Mouse (Mus musculus) MN1 (cell line): Measurements from ENCODE around the gene Itprid2.

Experiments used
- DNase-seq: peaks from one replicate; pipeline ENCODE4 v3.0.0-alpha.2; 2016; ENCODE audit warnings: low spot score

Gene Itprid2

DNA sequence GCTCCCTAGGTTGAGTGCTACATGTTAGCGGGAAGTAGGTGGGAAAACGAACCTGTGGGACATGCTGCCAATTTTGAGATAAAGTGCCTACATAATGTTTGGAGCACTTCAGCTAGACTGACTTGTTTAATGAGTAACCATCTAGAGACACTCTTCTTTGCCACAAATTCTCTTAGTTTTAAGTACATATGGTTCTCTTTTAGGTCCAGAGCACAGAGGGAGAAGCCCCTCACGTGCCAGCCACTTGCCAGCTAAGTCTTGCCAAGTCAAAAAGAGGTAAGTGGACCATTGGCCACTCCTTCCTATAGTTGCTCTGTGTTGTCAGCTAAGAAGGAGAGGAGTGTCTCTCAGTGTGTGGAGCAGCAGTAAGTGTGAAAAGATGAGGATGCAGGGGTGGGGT, 16.0 kb downstream of the Itprid2 start:
- DNase-seq: no peak

DNA sequence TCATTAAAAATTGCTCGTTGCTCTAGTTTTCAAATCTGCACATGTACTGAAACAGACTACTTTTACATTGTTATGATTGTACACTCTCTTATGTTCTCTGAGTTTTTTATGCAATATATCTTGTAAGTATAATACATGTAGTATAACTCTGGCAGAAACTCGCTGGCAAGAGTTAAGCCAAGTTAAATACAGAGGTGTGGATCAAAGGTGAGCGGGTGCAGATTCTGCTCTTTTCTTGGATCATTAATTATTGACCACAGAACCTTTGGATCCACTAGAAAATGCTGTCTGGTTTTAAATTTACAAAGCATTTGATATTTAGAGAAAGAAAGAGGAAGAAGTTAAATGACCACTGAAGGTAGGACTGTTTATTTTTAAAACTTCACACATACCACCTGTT, 16.5 kb downstream of the Itprid2 start:
- DNase-seq: no peak

DNA sequence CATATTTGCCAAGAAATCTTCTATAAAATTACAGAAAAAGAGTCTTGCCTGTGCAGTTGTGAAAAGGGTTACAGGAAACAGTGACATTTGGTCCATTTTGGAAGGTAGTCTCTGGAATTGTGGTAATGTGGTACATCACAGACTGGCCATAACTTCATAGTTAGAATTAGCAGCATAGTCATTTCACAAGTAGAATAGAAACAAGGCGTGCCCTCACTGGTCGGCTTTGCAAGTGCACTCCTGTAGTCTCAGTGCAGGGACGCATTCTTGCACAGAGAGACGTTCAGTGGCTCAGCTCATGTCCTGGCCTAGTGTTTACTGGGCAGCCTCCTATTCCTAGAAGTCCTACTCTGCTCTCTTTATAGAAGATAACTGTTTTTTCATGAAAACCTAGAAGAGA, 17.4 kb downstream of the Itprid2 start:
- no peak for DNase-seq

DNA sequence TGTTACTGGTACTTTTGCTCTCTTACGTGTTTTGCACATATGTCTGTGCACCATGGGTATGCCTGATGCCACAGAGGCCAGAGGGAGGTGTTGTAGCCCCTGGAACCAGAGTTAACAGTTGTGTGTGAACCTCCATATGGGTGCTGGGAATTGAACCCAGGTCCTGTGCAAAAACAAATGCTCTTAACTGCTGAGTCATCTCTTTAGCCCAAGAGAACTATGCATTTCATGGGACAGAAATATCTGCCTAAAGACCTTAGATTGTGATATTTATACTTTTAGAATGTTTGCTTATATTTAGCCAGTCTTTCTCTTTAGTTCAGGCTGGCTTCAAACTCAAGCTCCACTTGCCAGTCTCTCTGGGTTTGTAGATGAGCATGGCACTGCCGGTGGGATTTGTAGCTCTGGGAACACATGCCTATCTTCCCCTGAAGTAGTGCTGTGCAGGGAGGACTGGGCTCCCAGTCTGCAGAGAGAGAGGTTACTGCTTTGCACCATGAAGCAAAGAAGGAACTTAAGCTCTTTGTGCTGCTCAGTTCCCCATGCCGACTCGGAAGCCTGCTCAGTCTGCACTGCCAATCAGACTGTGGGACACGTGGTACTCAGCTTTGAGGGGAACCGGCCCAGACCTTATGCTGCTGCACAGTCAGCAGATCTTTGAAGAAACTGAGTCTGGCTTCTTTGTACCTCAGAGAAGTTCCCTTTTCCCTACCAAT, 18.1 kb downstream of the Itprid2 start:
- no peak for DNase-seq

DNA sequence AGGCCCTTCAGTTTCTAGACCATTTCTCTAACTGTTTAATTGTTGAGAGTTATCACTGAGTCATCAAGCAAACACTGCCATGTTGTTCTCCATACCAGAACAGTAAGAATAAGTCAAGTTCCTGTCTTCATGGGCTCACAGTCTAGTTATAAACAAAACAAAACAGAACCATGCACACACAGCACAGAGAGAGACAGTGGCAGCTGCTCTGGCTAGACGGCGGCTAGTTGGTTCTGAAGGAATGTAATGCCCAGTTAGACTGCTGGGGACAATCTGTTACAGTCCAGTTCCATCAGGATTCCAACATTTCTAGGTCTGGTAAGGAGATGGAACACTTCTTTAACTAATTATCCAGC, 18.6 kb downstream of the Itprid2 start:
- DNase-seq: no peak

DNA sequence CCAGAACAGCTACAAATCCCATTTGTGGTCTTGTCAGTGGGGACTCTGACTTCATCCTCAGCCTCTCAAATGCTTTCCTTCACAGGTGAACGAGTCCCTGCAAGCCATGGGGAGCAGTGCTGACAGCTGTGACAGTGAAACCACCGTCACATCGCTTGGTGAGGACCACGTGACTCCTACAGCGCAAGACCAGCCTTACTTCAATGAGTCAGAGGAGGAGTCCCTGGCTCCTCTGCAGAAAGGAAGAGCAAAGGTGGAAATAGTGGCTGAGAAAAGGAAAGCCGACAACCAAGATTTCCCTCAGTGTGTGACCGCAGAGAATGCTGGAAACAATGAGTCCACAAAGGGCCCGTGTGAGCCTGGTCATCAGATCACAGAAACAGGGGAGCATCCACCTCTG, 21.9 kb downstream of the Itprid2 start:
- no peak for DNase-seq

DNA sequence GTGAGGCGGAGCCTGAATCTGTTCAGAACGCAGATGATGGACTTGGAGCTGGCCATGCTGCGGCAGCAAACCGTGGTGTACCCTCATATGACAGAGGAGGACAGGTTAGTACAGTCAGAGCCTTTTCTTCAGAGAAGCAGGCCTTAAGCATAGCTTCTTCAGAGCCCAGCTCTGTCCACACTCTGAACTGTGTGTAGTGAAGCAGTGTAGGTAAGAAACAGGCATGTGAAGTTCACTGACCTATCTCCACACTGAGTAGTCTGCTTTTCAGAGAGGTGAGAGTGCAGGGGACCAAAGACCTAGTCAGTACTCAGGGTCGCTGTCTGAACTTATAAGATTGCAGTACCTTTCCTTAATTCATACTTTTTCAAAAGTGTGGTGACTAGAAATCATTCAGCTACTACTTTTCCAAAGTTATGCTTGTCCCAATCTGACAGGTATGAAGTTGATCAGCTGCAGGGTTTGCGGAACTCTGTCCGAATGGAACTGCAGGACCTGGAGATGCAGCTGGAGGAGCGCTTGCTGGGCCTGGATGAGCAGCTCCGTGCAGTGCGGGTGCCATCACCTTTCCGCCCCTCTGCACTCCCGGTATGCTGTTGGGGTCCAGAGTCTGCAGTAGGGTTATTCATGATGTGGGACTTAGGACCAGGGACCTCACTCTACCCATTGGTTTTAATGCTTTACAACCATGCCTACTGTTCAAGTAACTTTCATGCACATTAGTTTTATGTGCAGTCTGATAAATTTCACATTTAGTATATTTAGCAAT, 25.4 kb downstream of the Itprid2 start:
- DNase-seq: no peak

DNA sequence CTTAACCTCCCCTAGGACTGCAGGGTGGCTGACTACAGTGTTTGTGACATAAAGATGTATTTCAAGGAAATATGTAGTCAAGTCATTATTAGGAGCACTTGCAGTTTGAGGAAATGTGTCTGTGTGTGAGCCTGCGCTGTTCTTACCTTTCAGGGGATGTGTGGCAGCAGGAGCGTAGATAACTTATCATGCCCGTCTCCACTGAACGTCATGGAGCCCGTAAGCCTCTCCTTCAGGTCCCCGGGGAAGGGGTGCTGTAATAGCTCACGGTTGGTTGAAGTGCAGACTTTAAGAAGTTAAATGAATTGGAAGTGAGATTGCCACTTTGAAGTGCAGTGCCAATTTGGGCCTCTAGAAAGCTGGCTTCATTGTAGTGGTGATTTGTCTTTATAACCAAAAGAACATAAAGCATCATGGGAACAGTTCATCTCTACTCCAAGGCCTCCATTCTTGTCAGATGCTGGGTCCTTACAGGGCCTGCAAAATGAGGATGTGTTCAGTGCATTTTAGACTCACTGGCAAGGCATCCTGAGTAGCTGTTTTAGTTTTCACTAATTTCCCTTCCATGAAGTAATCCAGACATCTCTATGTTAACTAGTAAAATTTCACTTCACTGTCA, 26.4 kb downstream of the Itprid2 start:
- DNase-seq: no peak

DNA sequence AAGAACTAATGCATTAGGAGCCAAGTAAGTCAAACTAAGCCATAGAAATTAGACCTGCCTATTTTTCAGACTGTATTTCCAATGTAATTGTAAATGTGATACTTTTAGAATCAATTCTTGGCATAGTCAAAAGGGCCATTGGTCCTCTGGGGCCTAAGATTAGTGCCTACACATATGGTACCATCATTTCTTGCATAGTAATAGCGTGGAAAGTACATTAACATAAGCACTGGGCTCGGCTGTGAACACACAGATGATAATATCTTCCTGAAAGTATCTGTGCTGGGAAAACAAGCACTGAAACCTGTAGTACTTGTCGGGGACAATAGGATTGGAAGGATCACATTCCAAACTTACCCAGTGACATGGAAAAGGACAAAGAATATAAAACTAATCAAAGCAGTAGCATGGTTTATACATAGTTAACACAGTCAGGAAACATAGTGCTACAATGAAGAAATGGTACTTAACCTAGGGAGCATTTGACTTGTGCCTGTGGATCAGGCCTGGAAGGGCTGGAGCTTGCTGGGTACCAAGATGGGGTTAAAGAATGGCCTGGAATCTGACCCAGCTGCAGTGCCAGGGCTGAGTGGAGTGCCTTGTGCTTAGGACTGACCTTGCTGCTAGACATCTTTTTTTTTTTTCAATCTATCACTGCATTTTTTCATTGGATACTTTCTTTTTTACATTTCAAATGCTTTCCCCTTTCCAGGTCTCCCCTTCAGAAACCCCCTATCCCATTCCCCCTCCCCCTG, 29.6 kb downstream of the Itprid2 start:
- no peak for DNase-seq

DNA sequence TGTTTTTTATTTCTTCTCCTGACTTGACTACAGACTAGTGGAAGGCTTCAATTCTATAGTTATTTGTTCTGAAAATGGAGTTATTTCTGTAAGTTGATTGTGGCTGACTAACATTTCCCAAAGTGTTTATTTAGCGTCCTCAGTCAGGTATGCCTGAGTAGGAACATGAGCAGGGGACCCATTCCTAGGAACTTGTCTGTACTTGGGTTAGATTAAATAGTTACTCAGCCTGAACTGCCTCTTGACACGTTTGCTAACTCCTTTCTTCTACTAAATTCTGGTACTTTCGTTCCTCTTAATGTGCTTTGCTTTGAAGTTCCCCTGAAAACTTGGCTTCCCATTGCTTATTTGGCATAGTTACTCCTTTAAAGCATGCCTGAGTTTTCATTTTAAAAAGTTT, 30.3 kb downstream of the Itprid2 start:
- no peak for DNase-seq

DNA sequence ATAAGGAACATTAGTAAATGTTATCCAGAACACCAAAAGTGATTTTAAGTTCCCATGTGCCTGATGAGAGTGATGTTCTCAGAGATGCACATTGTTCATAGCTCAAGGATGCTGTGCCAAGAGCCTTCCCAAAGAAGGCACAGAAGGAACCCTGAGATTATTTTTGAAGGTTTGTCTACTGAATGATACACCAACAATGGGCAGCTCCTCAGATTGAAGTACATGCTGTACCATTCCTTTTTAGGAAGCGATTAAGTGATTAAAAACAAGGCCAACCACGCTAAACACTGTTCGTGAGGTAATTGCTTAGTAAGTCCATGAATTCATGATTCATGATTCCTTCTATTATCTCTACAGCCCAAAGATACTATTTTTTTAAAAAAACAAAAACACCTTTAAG, 40.1 kb downstream of the Itprid2 start:
- no peak for DNase-seq

DNA sequence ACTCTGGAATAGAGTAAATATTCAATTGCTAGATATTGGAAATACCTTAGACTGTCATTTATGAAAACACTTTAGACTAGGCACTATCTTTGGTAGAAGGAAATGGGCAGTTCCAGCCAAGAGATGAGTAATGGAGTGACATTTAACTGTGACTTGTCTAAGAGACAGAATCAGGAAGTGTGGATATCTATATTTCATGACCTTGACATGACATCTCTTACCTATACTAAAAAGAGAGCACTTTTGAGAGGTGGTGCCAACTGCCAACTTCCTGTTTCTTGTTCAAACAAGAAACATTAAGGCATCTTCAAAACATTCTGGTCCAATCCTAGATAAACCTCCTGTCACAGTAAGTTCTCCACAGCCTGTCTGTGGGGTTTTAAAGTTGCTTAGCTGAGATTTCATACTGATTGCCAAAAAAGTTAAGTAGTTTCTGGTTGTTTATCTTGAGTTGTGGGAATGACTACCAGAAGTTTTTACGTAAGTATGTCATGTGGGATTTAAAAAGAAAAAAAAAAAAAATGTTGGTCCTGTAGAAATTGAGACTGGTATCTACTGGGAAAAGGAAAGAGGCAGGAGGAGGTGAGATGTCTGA, 42.6 kb downstream of the Itprid2 start:
- DNase-seq: no peak

DNA sequence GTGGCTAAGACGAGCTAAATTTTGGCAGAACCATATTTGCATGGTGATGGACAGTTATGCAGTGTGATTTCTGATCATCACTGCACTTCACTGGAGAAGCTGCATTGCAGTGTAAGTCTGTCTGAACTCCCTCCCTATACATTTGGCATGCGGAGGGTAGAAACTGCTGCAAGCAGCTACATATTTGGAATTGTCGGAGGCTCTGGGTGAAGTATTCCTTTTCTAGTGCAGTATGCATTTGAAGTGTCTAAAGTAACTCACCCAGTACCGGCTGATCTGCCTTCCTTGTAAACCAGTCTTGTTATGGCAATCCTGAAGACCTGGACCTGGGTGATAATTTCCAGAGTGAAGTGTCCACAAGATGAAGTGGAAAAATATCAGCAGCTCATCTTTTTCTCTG, 46.5 kb downstream of the Itprid2 start:
- DNase-seq: no peak

DNA sequence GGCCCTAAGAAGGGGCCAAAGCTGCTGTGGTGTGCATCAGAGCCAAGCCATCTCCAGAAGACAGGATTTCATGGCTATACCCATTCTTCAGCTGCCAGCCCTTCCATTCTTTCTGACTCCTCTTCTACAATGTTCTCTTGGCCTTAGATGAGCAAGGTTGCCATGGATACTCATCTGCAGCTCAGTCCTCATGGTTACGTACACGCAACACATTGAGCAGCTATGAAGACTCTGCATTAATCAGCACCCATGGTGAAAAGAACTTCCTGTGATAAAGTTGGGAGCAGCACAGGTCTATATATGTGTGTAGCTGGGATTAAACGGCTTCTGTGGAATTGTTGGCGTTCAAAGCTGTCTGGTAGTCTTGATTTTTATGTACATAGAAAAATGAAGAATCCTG, 48.1 kb downstream of the Itprid2 start:
- no peak for DNase-seq

DNA sequence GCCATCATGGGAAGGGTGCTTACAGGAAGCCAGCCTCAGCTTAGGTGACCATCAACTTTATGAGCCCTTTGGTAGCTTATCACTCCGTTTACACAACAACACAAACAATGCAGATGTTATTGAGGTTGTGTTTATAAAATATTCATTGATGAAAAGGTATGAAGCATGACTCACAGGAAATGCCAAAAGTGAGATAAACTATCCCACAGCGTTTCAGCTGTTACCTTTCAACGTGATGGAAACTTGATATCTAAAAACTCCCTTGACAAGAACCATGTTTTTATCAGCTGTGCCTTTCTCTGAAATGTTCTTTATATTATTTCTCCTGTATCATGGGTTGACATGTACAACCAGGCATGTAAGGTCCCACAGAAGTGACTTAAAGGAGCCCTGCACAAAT, 55.7 kb downstream of the Itprid2 start:
- no peak for DNase-seq

DNA sequence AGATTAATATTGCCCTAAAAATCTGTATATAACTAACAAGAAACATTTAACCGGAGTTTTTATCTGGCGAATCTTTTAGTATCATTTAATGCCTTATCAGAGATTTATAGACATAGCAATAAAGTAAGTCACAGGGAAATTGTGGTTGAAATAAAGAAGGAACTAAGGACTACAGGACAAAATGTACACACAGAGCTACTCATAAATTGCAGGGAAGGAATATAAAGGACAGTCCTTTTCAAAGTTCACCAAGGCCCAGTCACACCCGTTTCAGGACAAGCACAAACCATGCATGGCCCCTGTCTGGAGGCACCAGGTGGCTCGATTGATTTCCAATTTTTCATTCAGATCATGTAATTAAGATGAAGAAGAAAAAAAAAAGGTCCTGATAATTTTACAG, 60.0 kb downstream of the Itprid2 start:
- DNase-seq: no peak

DNA sequence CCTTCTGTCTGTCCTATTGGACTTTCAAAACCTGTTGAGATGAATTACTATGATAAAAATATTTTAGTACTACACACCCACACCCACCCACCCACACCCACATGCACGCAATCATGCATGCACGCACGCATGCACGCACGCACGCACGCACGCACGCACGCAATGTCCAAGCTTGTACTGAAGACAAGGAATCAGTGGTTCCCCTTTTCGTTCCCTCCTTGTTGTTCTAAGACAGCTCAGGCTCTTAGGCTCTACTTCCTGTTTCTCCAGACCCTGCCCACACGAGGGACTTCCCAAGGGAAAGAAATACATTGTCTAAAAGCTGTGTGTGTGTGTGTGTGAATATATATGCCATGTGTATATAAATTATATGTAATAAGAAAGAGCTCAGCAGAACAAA, 60.8 kb downstream of the Itprid2 start:
- no peak for DNase-seq

DNA sequence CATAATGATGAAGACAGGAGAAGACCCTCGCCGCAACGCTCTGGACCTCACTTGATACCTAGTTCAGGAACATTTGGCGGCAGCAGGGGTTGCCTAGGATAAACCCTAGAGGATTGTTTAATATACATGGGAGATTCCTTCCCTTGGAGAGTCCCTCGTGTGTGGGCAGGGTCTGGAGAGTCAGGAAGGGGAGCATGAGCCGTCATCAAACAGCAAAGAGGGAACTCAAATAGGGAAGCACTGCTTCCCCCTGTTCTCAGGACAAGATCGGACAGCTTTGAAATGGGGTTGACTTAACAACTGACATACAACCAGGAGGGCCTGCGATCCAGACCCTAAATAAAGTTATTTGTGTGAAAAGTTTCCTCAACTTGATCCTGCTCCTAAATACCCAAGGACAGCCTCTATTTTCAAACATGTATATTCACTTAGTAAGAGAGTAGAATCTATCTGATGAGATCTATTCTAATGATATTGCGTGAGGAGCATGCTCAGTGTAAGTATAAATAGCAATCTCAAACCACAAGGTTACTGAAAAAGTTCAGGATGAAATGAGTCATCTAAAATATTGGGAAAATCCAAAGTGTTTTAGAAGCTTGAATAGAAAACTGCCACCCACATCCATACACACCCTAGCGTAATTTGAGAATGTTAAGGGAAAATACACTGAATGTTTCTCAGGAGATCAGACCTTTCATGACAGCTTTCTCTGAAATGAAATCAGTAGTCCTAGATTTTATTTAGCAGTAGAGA, 61.5 kb downstream of the Itprid2 start:
- no peak for DNase-seq

DNA sequence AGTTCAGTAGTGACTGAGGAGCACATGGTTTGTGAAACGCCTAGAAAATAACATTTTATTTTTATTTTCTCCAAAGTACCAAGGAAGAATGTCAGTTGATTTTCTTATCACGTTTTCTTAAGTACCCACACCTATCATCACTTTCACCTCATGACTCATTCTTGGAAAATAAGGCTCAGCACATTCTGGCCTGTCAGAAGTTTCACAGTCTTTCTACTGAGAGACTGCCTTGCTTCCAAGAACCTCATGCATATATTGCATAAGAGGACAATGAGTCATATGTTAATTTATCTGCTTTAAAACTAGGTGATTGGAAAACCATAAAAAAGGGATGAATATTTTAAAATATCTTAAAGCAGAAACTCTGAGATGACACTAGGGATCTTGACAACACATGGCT, 63.0 kb downstream of the Itprid2 start:
- no peak for DNase-seq

DNA sequence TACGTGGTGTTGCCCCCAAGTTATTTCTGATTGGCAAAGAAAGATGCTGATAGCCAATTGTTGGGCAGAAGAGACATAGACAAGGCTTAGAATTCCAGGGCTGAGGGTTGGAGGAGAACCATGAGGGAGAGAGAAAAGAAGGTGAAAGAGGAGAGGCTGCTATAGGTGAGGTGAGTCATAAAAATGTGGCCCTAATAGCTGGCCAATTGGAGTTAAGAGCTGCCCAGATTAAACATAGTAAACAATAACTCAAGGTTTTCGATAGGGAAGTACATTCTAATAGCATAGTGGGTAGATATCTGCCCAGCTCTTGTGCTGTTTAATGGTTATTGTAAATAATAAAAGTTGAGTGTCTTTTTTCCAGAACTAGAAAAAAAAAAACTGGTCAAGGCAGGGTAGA, 69.6 kb downstream of the Itprid2 start:
- no peak for DNase-seq

DNA sequence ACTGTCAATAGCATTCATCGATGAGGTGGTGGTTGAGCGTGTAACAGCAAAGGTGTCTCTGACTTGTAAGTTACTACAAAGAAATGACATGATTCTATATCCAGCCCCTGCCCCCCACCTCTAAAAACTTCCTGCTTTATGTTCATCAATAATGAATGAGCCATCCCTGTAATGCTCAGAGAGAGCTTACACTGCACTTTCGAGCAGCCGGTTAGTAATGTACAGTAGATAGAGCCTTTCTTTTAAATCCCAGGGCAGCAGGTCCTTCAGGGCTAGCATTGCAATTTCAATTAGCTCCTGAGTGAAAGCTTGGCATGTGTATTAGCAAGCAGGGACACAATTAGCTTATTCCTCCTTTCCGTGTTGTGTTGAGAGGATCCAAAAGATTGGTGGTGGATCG, 72.4 kb downstream of the Itprid2 start, which contains the start of gene Ppp1r1c:
Gene Ppp1r1c, plus strand, starts transcription at position 206 of the 400 bp plus-strand sequence.
- DNase-seq: no peak
